Mouse (Mus musculus): ENCODE measurements at regions not wholly inside any gene's neighbourhood (a gene's known extent, or its start where the extent isn't known, plus 50 kb on each side); places are given as distances from the start of the nearest gene placed in this dataset.
A peak's percentile ranks its signal among the peaks of the same experiment; 100 is the strongest.

DNA sequence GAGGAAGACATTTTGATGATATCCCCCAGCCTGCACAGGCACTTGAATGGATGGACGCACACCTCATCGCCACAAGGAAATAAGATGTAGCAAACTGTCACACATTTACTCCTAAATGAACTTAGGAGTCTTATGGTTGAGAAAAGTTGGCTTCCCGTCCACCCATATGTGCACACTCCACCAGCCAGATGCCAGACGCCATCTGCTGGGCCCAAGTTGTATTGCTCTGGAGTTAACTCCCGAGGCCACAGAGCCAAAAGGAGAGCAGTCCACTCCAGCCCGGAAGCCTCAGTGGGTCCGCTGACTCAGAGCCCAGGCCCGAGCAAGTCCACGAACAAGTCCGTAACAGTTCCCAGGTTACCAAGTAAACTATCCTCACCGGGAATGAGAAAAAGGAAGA is 197.1 kb downstream of the Msrb3 start:
- TF ChIP-seq CTCF (IDR thresholded peaks at IDR 0.05; ENCODE audit: borderline replicate concordance, extremely low read depth, insufficient read depth, insufficient read length) (peak; percentile 93), POLR2A (IDR thresholded peaks at IDR 0.05; ENCODE audit: borderline replicate concordance, extremely low read depth, insufficient read depth, insufficient read length, poor library complexity, severe bottlenecking) (no peak)
